Mouse (Mus musculus) ovary, postnatal 36 days (tissue): ENCODE data around the gene Gnat2.

ENCODE experiments used
- DNase-seq: peaks from one replicate; pipeline ENCODE4 v3.0.0; 2022; ENCODE audit warnings: low spot score, mixed read lengths

Gene Gnat2

DNA sequence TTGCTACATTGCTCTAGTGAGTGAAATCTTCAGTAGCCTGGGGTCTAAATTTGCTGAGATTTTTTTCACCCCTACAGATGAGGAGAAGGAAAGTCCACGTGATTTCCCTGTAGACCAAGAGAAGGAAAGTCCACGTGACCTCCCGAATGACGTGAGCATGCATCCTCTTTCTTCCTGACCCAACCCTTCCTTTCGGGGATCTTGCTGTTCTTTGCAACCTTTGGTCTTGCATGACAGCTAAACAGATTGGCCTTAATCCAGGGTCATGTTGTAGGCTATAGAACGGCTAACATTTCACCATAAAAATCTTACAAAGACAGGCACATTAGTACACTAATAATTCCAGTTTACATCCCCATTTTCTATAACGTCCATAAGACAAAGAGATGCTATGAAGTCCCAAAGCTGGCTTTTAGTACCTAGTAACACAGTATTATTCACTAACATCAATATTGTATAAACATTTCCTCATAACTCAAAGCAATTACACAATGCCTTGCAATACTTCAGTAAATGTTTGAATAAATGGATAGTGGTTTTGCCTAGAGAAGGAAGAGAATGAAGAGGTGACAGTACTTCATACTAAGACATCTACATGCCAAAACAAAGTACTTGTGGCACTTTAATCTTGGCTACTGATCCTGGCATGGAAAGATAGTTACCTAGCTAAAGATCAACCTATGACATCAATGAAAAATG, 21.2 kb downstream of the Gnat2 start:
- no peak for DNase-seq

DNA sequence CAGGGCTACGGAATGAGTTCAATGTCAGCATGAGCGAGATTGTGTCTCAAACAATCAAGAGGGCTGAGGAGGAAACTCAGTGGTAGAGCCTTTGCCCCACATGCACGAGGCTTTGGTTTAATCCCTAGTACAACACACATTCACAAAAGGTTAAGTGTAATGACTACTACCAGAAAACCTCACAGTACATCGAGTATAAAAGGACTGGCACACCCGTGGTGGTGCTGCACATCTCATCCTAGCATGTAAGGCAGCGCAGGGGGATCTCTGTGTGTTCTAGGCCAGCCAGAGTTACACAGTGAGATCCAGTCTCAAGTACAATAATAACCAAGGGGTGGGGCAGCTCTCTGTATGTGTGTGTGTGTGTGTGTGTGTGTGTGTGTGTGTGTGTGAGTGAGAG, 24.9 kb downstream of the Gnat2 start:
- no peak for DNase-seq

DNA sequence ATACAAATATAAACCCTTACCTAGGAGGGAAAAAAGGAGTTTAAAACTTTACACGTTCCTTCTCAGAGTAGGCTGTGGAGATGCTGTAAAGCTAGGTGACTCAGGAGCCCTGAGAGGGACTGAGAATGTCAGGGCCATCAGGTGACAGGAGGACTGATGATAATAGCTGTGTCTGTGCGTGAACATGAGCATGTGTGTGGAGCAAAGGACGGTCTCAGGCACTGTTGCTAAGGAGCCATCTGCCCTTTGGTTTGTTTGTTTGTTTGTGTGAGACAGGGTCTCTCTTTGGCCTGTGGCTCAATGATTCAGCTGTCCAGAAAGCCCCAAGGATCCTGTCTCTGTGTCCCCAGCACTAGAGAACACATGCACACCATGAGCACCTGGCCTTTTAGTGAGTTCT, 28.5 kb downstream of the Gnat2 start:
- DNase-seq, result no peak

- DNase-seq, result no peak
These were observed 30.7 kb downstream of the Gnat2 start for GRCm38 (mm10) chr3:108123242-108123641.

DNA sequence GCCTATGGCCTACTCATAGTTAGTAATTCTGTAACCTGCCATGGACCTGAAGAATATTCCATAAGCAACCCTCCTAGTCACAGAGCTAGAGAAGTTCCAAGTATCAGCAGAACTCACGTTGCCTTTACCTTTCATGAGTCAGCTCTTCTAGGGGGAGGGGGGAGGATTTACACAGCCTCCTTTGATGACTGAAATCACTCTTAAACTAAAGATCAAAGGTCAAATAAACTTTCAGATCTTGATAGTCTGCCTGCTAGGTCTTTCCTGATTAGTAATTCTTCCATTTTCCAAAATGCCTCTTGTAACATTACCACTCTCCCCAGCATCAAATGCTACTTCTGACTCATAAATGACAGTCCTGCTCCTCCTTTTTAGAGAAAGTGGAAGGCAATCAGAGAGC, 31.5 kb downstream of the Gnat2 start:
- no peak for DNase-seq

GRCm38 (mm10) chr3:108126327-108126726, 33.7 kb downstream of the Gnat2 start:
- no peak for DNase-seq

- DNase-seq, result no peak
These were observed 35.9 kb downstream of the Gnat2 start for GRCm38 (mm10) chr3:108128520-108128919.

DNA sequence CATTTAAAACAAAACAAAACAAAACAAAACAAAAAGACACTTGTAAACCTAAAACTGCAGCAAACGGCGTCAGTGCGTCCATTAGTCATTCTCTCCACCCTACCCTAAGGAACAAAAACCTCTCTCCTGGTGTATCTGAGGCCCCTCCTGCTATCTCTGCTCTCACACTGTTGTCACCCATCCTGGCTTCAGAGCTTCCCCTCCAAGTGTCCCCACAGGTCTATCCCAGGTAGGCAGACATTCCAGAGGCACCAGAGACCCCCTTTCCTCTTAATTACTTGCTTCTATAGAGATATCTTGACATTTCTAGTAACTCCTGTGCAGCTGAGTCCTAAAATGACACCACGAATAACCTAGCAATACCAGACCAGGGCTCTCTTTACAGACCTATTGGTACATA, 36.8 kb downstream of the Gnat2 start:
- no peak for DNase-seq

DNA sequence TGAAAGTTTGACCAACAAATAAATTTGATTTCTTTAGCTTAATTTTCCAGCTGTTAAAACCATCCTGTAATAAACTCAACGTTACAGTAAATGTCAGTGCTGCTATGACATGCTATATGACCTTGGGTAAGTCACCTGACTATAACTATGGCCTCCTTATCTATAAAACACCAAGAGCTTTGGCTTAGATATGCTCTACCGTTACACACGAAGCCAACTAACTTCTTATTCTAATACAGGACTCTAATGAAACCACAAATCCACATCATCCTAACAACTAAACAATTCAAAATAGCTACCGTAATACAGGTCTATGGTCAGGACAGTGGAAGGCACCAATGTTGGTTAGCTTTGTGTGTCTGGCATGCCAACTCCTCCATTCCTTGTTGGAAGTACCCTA, 37.2 kb downstream of the Gnat2 start:
- DNase-seq, result no peak

DNA sequence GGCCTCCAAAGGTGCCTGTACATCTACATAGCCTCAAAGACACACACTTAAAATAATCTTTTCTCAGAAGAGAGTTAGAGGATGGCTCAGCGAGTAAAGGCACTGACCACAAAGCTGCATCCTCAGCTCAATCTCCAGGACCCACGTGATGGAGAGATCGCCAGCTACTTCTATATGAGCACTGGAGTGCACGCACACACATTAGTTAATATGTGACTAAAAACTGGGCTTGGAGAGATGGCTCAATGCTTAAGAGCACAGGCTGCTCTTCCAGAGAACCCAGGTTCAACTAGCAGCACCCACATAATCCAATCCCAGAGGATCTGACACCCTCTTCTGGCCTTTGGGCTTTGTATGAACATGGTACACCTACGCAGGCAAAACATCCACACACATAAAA, 38.6 kb downstream of the Gnat2 start:
- no peak for DNase-seq

DNA sequence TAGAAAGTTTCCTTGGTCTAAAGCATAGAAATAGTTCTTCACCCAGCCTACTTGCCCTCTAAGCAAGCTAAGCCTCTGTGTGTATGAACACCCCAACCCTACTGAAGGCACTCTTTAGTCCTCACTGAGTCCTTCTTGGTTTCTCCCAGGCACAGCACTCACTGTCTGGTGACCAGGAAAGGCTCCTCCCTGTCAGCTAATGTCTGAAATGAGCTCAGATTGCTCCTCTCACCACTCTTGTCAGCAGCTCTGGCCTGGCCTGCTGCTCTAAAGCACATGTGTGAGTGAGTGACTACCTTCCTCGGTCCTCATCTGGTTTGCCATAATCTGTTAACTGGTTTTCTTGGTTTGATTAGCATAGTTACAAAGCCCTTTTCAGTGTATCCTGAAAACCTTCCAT, 39.2 kb downstream of the Gnat2 start:
- DNase-seq, result no peak

- DNase-seq, result no peak
These were observed 39.9 kb downstream of the Gnat2 start for GRCm38 (mm10) chr3:108132484-108132883.

DNA sequence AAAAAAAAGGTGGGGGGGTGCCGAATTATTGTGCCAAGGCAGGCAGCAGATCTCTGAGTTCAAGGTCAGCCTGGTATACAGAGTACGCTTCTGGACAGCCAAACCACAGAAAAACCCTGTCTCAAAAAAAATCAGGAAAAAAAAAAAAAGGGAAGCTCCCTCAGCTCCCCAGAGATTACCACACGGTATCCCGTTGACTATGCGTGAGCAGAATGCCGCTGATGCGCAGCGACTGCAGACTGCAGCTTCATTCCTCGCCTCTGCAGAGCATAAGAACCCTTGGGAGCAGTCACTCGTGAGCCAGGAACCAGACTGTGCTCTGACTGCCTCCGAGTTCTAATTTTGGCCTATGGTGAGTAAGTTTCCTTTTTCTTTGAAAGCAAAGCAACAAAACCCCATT, 42.1 kb downstream of the Gnat2 start:
- DNase-seq, result no peak

DNA sequence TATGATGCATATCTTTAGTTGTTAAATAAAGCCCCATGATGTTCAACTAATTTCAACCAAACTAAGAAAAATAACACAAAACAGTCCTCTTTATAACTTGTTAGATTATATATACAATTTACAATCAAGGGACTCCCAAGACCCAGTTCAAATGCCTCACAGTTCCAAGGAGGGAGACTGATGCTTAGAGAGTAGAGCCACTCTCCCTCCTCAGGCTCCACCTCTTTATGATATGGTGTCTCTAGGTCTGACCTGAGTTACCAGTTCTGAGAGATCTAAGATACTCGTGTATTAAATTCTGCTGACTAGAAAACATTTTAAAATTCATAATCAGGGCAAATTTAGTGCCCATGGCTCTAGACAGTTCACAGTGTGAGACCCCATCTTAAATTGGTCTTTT, 46.5 kb downstream of the Gnat2 start:
- DNase-seq, result no peak

DNA sequence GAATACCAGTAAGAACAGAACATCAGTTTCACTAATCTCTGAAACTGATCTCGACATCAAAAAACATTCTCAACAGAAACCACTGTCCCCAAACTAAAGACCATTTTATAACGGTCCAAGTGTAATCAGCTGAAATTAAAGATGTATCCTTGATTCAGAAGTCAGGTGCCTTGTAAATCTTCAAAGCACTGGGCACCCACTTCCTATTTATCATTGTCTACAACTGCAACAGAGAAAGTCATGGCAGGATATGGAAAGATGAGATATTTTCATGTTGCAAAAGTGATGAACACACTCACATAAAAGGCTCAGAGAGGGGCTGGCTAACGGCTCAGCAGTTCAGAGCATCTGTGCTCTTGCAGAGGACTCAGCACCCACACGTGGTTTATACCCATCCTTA, 48.2 kb downstream of the Gnat2 start:
- no peak for DNase-seq

- DNase-seq, result peak; percentile 89
These were observed 53.2 kb downstream of the Gnat2 start, which contains the start of gene Gnai3 for GRCm38 (mm10) chr3:108145534-108146445. TSS of gene Gnai3 (minus strand) at chr3:108146146.

GRCm38 (mm10) chr3:108146671-108147070, 54.1 kb downstream of the Gnat2 start:
- no peak for DNase-seq

DNA sequence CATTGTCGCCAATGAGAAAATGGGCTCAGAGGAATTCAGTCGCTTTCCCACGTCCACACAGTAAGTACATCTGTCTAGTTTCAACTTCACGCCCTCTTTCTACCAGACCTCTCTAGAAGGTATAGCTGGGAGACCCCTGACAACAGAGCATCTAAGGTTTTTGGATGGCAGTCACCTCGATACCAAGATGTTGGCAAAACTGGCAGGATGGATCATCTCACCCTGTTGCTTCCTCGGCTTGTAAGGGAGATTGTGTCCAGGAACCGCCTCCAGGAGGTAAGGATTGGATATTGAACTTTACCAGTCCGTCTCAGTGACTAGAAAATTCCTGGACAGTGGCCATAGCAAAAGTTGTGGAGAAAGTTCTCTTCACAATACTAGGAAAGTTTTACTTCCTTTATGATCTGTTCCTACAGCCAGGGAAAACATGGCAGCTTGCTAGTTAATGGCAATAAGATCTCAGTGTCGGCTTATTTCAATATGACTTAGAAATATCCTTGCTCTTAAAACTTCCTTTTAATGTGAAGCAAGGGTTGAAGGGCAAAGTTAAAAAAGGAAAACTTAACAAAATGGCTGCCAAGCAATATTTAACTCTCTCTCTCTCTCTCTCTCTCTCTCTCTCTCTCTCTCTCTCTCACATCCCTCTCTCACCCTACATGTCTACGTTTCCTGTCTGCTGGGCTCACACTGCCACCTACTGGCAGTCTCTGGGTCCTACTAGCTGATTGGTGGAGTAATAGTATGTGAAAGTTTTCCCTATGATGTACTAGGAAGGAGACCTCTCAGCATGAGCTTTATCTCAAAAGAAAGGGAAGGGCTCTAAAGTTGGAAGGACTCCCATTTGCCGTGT, 55.0 kb downstream of the Gnat2 start:
- DNase-seq, result peak; percentile 82
